Mouse (Mus musculus): ENCODE measurements around the gene Fgfr2. TPM values are rescaled to one million over a fixed set of nuclear protein-coding genes. Genes with fewer than 3 reads are reported as not detected.
A peak's percentile ranks its signal among the peaks of the same experiment; 100 is the strongest.

The Fgfr2 gene
- total RNA-seq, 2 experiments from 2014 or later = not detected

- ATAC-seq (replicated peaks; ENCODE audit: poor library complexity) = peak; percentile 63
Observed at GRCm38 (mm10) chr7:132303988-132304387, 819.2 kb downstream of the Fgfr2 start.

DNA sequence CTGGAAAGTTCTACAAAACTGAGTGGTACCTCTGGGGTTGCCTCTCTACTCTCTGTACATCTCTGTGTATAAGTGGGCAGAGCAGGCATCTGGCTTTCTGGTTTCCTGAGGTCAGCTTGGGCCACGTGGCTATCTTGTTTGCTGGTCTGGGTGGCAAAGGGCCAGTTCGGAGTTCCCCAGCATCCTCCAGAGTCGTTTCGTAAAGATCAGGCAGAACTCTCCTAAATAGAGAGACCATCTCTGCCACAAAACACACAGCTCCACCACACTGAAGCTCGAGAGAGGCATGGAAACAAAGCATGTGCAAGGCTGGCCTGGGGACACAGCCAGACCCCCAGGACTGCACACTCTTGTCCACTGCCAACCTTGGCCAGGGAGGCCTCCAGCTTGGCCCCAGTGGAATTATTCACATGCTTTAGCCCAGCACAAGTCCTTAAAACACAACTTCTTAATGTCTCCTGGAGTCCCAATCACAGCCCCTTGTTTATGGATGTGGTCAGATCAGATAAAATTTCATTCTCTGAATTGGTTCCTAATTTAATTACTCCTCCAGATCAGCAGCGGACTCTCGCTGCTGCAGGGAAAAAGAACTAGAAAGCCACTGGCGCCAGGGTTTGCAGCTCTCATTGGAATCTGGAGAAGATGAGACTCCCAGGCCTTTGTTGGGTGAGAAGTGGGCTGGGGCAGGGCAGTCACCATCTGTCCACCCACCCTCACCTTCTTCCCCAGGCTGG, 820.5 kb downstream of the Fgfr2 start:
- ATAC-seq (replicated peaks; ENCODE audit: poor library complexity) = no peak

DNA sequence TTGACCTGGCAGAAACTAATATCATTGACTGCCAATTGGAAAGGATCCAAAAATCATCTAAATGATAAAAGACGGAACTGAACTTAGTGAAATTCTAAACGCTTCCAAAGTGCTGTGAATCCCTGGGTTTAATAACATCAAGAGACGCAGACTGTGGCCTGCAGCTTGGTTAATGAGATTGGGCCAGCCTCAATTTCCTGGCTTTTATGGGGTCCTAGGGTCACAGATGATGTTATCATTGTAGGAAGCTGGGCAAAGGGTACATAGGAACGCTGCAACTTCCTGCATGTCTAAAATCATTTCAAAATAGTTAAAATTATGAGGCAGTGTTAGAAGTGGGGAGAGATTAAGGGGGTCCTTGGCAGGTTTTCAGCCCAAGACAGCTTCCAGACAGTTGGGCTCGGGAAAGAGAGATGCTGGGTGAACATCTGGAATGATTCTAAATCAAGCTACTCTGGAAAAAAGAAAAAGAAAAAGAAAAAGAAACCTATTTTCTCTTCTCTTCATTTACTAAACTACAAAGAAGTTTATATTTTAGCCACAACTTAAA, 823.4 kb downstream of the Fgfr2 start:
- no peak for ATAC-seq (replicated peaks; ENCODE audit: poor library complexity)

- no peak for ATAC-seq (replicated peaks; ENCODE audit: poor library complexity)
Observed at GRCm38 (mm10) chr7:132298412-132298990, 824.6 kb downstream of the Fgfr2 start.

- no peak for ATAC-seq (replicated peaks; ENCODE audit: poor library complexity)
Observed at GRCm38 (mm10) chr7:132296661-132297443, 826.3 kb downstream of the Fgfr2 start.

DNA sequence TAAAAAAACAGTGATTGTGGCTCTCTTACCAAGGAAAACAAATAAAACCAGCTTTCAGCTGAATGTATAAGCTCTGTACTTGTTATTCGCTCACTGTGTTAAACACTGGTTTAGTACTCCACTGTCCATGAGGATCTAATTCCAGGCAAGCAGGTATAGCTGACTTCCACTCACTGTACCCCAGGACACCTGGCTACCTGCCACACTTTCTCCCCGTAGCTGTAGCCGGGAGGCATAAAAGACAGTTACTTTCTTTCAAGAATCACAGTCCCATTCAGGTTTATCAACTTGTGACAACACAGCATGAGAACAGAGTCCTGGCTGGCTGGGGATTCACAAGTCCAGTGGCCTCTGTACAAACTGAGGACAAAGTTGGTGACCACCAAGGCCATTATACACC, 827.0 kb downstream of the Fgfr2 start:
- no peak for ATAC-seq (replicated peaks; ENCODE audit: poor library complexity)

GRCm38 (mm10) chr7:132287340-132287664, 835.8 kb downstream of the Fgfr2 start:
- no peak; the same call in 1 of the 2 replicates for ATAC-seq (replicated peaks; ENCODE audit: poor library complexity)

DNA sequence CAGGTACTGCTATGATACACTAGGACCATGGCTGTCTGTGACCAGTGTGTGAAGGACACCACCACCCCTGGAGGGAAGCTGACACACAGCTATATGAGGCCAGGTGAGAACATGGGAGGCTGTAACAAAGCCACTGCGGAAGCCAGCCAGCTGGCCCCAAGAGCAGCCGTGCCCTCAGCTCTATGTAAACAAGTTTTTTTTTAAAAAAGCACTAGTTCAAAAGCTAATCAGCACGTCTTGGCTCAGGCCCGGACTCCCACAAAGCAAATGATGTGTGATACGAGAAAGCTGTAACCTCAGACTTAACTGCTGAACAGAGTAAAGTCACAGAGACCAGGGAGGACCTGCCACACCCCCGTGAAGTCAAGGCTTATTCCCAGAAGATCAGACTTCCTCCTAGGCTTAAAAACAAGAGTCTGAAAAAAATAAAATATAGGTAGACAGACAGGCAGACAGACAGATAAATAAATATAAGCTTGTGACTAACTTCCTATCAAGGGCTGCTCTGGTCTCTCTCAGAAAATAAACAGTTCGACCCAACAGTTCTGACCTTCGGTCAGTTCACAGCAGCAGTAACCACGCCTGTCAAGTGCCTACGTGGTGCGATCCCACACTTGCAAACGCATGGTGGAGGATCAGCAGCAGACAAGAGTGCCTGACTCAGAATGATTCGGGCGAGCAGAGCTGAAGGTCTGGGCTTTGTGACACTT, 836.4 kb downstream of the Fgfr2 start:
- peak; percentile 58 for ATAC-seq (replicated peaks; ENCODE audit: poor library complexity)

DNA sequence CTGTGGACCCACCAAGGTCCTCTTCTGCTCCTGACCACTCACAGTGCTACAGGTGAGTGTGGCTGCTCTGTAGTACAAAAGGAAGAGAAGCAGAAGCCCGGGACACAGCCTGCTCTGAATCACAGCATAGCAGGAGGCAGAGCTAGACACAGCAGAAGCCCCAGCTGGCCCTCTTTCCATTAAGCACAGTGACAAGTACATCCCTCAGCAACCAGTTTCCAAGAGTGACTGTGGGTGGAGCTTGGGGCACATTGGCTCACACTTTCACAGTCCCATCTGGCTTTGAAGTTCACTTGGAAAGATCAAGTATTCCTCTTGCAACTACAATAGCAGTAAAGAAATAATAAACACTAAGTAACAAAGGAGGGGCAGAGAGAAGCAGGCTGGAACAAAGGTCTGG, 838.4 kb downstream of the Fgfr2 start:
- ATAC-seq (replicated peaks; ENCODE audit: poor library complexity) = no peak

DNA sequence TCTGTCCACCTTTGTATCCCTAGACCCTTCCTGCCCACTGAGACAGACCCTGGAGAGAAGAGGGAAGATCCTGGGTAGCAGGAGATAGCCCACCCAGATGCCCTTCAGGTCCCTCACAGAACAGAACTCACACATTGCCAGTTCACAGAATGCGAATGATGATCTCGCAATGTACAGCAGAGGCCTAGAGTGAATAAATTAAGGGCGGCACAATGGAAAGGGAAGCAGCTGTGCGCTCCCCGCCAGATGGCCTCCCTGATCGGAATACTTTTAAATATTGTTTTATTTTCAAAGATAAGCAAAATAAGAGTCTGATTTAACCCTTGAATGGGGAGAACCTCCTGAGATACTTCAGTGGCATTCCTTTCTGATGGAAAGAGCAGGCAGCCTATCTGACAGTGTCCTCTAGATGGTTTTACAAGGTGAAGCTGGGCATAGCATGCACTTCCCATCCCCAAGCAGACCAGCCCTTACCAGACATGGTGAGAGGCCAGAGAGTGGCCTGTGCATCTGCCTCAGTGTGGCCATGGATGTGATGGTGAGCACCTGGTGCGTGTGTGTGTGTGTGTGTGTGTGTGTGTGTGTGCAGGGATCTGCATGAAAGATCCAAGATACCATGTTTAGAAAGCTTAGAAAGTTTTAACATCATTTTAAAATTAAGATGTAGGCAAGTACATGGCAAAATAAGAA, 839.0 kb downstream of the Fgfr2 start:
- peak; percentile 38 for ATAC-seq (replicated peaks; ENCODE audit: poor library complexity)

GRCm38 (mm10) chr7:132282576-132282975, 840.6 kb downstream of the Fgfr2 start:
- no peak for ATAC-seq (replicated peaks; ENCODE audit: poor library complexity)

DNA sequence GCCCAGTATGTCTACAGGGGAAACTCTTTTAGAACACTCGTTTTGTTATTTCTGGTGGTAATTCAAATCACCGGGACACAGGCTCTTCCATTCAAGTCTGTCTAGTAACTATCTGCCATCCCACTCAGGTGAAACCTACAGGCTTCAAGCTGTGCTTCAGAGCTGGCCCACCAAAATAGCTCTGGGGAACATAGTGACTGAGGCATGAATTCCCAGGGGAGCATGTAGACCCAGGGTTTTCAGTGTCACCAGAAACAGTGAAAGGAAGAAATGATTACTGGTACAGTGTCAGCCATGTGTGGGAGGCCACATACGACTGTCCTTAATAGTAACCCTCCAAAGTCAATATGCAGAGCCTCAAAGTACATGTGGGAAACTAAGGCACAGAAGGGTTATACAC, 841.0 kb downstream of the Fgfr2 start:
- no peak for ATAC-seq (replicated peaks; ENCODE audit: poor library complexity)

DNA sequence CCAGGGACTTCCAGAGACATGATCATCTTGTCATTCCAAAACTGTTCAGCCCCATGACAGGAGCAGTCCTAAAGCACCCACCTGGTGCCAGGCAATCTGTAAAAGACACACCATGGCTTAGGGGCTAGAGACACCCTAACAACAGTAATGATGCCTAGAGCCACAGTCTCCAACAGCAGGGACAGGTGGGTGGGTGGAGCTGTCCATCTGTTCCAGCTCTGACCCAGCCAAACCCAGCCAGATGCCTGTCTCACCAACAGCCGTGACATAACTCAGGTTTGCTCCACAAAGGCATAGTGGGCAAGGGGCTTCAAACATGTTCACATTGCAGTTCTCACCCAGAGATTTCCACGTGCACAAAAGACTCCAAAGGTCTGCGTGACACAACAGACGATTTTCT, 841.4 kb downstream of the Fgfr2 start:
- ATAC-seq (replicated peaks; ENCODE audit: poor library complexity) = no peak

DNA sequence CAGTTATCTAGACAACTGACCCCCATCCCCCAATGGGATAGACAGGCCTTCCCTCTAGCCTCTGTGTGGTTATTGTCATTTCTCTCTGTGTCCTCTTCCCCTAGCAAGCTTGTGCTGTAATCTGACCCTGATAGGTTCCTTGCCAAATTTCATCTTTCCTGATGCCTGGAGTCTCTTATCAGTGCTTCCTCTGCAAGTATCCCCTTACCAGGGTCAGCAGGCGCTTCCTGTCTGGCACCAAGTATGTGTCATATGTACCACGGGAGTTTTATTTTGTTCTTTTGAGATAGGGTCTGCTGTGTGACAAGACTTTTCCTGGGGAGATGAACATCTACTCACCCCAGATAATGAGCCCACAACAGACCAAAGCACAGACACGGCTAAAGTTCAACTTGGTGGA, 844.5 kb downstream of the Fgfr2 start:
- ATAC-seq (replicated peaks; ENCODE audit: poor library complexity) = peak; percentile 26

- no peak for ATAC-seq (replicated peaks; ENCODE audit: poor library complexity)
Observed at GRCm38 (mm10) chr7:132276287-132276686, 846.9 kb downstream of the Fgfr2 start.

DNA sequence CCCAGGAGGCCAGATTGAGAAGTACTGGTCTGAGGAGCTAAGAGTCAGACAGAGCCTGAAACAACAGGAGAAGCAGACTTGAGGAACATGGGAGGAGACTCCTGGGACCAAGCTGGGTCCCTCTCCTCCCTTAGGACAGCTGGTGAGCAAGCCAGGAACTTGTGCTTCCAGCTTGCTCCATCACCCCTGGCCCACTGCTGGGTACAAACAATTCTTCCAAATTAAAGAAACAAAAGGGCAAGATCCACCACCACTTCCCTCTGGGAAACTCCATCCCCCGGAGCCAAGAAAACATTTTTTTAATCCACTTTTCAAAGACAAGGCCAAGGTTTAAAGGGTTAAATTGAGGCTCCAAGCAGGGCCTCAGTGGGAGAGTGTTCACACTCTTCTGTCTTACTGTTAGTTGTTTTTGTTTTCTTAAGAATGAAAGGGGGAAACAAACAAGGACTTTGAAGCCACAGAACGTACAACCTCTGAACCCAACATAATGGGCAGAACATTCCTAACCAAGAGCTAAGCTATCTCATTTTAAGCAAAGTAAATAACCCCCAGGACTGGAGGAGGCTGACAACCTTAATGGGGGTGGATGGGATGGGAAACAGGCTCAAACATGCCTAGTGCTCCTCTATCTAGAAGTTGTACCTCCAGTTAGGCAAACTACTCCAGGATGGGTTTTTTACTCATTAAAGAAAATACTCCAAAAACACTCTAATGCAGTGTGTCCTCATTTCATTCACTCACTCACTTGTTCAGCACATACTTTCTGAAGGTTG, 849.2 kb downstream of the Fgfr2 start:
- no peak for ATAC-seq (replicated peaks; ENCODE audit: poor library complexity)

DNA sequence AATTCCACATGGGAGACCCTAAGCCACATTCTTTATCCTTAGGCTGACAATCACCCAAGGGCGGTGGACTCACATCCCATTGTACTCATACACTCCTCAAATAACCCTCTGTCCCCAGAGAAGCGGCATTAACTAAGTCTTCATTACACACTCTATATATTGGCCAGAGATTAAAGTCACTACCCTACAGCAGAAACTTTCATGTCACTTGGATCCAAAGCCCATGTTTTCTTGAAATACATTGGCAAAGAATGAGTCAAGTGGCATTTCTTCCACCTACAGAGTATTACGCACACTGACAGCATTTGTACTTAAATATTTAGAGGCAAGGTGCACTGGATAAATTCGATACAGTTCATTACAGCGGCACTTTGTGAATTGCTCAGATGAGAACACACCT, 850.2 kb downstream of the Fgfr2 start:
- no peak for ATAC-seq (replicated peaks; ENCODE audit: poor library complexity)

DNA sequence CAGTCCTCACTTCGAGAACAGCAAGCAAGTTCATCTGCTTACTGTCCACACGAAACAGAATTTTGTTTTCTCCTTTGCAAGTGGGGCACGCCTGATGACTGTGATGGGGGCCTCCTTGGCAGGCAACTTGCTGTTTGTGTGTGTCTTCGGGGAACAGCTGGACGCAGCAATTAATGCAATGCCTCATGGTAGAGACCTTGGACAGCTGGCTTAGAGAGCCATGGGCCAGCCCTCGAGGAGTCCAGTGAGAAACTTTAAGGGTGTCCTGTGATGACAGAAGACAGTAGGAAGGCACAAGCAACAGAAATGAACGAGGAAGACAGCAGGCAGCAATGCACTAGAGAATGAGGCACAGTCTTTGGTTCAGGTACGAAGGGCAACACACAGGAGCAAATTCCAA, 852.8 kb downstream of the Fgfr2 start:
- no peak for ATAC-seq (replicated peaks; ENCODE audit: poor library complexity)

DNA sequence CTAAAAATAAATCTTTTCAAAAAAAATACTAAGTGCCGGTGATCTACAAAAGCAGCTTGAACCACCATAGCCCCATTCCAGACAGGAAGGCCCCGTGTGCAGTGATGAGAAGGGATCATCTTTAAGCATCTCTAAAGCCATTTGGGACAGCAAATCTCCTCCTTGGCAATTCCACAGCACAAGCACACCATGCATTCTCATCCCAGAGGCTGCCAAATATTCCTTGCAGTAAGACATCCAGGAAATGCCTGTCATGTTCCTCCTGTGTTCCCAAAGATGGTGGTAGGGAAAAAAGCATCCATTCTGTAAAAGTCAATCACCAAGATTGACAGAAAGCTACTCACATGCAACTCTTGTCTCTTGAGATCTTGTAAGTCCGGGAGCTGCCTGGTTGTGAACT, 853.5 kb downstream of the Fgfr2 start:
- ATAC-seq (replicated peaks; ENCODE audit: poor library complexity) = no peak
